Mouse (Mus musculus): ENCODE data around the gene Olfr589.

GRCm38 (mm10) chr7:103125538-103125937, 30.6 kb downstream of the Olfr589 start, which contains the start of gene Olfr586:
- TF ChIP-seq CTCF (IDR thresholded peaks at IDR 0.05; ENCODE audit: borderline replicate concordance, extremely low read depth, insufficient read depth, insufficient read length) = no peak
- TF ChIP-seq POLR2A (IDR thresholded peaks at IDR 0.05; ENCODE audit: borderline replicate concordance, extremely low read depth, insufficient read depth, insufficient read length, poor library complexity, severe bottlenecking) = no peak

All from brain, embryonic 14.5 days (tissue).